Mouse (Mus musculus): Measurements from ENCODE around the gene Boll. TPM values are rescaled to one million over a fixed set of nuclear protein-coding genes. Genes with fewer than 3 reads are reported as not detected.
A peak's percentile ranks its signal among the peaks of the same experiment; 100 is the strongest.

Boll gene
- polyA plus RNA-seq, 1 experiment from 2014 or later = not detected

DNA sequence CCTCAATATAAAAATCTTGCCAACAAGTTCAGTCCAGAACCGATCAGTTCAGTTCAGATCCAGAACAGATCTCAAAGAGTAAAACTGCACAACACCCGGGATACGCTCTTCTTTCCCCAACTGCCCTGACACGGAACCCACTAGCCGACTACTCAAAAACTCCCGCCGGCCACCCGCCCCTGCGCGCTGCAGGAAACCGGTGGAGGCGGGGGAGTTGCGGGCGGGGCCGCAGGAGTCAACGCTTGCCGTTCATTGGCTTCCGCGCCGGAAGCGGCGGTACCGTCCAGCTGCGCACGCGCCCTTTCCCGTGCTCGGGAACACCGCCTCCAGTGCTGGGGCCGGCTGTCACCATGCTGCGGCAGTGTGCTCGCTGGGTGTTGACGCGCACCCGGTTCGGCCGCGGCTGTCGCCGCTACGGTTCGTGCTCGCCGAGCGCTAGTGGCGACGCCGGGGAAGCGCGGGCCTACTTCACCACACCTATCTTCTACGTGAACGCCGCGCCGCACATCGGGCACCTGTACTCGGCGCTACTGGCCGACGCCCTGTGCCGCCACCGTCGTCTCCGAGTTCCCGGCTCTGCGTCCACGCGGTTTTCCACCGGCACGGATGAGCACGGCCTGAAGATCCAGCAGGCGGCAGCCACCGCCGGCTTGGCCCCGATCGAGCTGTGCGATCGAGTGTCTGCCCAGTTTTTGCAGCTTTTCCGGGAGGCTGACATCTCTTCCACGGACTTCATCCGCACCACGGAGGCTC is 126.2 kb downstream of the Boll start, which contains the start of gene Mars2:
Gene Mars2 (plus strand): TSS at position 288 of the 753 bp plus-strand sequence.
- under 1% methylated on average over 82 of the region's 82 CpGs for WGBS
- ATAC-seq (replicated peaks) = peak; percentile 99
- H3K4me1 ChIP-seq = peaks cover 39% of the 10 kb centered on the region

DNA sequence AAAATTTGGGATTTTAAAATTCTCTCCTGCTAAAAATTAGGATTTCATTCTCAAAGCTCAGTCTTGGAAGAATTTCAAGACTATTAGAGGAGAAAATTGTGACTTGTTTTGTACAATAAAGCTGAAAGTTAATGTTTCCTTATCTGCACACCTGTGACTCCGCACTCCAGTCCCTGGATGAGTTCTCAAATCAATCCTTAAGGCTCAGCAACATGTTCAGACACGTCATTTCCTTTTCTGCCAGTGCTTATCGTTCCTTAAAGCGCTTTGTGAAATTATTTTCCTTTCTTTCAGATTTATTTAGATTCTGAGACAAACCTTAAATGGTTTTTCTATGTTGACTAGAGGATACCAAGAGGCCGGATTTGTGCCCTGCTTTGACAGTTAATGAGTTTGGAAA is 126.8 kb downstream of the Boll start:
- Histone ChIP-seq H3K4me1 (peaks cover 34% of the 10 kb centered on the region), H3K9me3 (no peaks in the 10 kb centered on the region), H3K4me2 (peak overlapping the region; percentile 81), H3K27ac (no peak overlapping the region), H3K27me3 (replicated peaks) (no peaks in the 10 kb centered on the region), H3K4me3 (peak overlapping the region; percentile 79), H3K36me3 (replicated peaks) (no peaks in the 10 kb centered on the region), H3K9ac (no peak overlapping the region)
- ATAC-seq (replicated peaks) = no peak
- 36% methylated on average over 5 of the region's 5 CpGs for WGBS

More for the DNA sequence above, 126.2 kb downstream of the Boll start, which contains the start of gene Mars2:
- peak within 1 kb of the TSS; percentile 79 for H3K4me3 ChIP-seq
- H3K36me3 ChIP-seq (replicated peaks) = no peaks in the 10 kb centered on the region
- H3K9ac ChIP-seq = peak within 1 kb of the TSS; percentile 64
- H3K27ac ChIP-seq = peak within 1 kb of the TSS; percentile 90
- no peaks in the 10 kb centered on the region for H3K9me3 ChIP-seq
- peak within 1 kb of the TSS; percentile 81 for H3K4me2 ChIP-seq
- no peaks in the 10 kb centered on the region for H3K27me3 ChIP-seq (replicated peaks)

DNA sequence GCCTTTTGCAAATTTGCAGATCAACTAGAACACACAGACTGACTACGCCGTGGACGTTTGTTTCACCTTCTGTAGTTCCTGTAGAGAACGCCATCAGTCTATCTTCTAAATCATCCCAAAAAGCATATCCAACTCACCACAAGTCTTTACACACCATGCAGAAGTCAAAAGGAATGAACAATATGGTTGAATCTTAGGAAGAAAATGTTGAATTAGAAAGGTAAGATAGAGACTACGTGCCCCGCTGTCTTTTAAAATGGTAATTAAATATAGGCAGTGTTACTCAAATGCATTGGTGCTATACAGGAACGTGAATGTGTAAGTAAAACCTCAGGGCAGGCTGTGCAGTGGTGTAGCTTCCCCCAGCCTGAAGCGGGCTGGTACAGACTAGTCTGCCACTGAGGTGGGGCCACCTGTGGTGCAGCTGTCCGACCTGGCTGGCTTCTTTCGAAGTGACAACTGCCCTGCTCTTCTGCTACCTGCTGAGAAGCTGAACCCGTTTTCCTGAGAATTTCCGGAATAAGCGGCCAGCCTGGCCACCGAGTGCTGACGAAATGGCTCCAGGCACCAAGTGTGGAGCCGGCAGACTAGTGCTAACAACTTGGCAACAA is 128.3 kb downstream of the Boll start:
- Histone ChIP-seq H3K36me3 (replicated peaks) (no peaks in the 10 kb centered on the region), H3K9ac (no peak overlapping the region), H3K9me3 (no peaks in the 10 kb centered on the region), H3K27me3 (replicated peaks) (no peaks in the 10 kb centered on the region), H3K27ac (no peak overlapping the region), H3K4me1 (peaks cover 19% of the 10 kb centered on the region), H3K4me3 (no peak overlapping the region), H3K4me2 (no peak overlapping the region)
- WGBS = 54% methylated on average over 16 of the region's 16 CpGs
- no peak for ATAC-seq (replicated peaks)

DNA sequence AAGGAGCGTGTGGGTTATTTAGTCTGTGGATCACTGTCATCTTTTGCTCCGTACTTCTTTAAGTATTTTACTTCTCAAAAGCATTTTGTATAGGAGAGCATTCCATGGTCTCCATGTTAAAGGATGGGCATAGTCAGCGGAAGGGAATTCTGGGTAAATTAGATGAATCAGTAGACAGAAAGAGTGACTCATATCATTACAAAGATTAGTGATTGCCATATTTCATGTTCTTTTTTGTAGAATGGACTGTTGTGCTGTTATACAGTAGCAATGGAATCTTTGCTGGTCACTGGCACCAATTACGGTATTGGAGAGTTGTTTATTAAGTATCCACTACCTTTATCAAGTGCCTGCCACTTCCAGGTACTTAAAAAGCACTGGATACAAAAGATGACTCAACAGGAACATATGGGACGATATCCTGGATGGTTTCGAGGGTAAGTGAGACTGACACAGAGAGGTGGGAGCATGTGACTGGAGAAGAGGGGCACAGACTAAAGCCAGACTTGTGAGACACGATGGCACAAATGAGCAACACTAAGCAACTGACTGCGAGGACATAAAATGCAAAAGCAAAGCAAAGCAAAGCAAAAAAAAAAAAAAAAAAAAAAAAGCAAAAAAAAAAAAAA is 134.9 kb downstream of the Boll start:
- Histone ChIP-seq H3K9ac (no peak overlapping the region), H3K4me2 (no peak overlapping the region), H3K36me3 (replicated peaks) (no peaks in the 10 kb centered on the region), H3K27ac (no peak overlapping the region), H3K9me3 (no peaks in the 10 kb centered on the region), H3K4me3 (no peak overlapping the region), H3K27me3 (replicated peaks) (no peaks in the 10 kb centered on the region), H3K4me1 (peaks cover 3% of the 10 kb centered on the region; the same call in 1 of the 2 replicates)
- WGBS = 92% methylated on average over 8 of the region's 8 CpGs
- no peak for ATAC-seq (replicated peaks)

DNA sequence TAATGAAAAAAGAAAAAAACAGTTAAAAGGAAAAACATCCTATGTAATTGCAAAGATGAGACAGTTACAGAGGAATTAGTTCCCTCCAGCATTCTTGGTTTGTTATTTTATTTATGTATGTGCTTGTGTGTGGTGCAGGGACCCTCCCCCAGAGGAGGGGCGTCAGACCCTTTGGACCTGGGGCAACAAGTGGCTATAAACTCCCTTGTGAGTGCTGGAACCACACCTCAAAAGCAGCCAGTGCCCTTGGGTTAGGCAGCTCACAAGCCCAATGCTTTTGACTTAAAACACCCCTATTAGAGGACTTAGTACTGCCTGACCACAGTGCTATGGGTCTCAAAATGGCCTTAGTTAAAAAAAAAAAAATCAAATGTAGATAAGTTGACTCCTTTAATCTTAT is 135.9 kb downstream of the Boll start:
- Histone ChIP-seq H3K9me3 (no peaks in the 10 kb centered on the region), H3K27me3 (replicated peaks) (no peaks in the 10 kb centered on the region), H3K9ac (no peak overlapping the region), H3K4me3 (no peak overlapping the region), H3K36me3 (replicated peaks) (no peaks in the 10 kb centered on the region), H3K4me1 (peaks cover 3% of the 10 kb centered on the region; the same call in 1 of the 2 replicates), H3K4me2 (no peak overlapping the region), H3K27ac (no peak overlapping the region)
- no peak for ATAC-seq (replicated peaks)
- 33% methylated on average over 1 of the region's 1 CpGs for WGBS

DNA sequence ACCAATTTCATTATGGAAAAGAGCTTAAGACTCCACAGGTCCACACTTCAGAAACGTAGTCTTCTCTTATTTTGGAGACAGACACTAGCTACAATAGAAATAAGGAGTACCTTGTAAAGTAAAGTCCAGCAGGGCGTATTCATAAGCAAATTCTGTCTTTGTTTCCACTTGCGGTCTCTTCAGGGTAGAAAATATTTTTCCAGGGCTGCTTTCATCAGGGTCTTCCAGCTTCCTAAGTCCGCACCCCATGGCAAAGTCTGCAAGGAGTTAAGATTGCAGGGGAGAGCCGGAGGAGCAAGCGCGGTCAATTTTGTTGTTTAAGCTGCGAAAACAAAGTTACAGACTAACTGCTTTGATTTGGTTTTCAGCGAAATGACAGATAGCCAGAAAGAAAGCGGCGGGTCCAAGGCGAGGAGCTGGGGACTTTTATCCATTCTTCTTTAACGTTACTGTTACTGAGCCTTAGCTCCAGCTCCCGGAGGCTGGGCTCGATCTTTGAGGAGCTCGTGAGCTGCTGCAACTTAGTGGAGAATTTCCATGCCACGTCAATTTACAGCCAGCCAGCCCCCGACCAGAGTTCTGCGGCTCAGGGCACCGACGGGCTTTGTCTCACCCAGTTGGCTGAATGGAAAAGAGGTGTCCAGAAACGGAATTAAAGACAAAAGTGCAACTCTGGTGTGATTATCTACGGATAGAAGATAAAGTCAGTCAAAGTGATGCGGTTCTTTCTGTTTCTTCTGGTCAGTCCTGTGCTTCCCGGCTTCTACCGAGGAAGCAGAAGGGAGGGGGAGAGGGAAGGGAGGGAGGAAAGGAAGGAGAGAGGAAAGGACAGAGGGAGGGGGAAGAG is 137.0 kb downstream of the Boll start, which contains the start of gene Rftn2:
Gene Rftn2 (minus strand): TSS at position 772 of the 847 bp plus-strand sequence.
- Histone ChIP-seq H3K4me2 (peak within 1 kb of the TSS; percentile 50), H3K9ac (peak within 1 kb of the TSS; percentile 11), H3K27ac (peak within 1 kb of the TSS; percentile 53; the same call in 1 of the 2 replicates)

DNA sequence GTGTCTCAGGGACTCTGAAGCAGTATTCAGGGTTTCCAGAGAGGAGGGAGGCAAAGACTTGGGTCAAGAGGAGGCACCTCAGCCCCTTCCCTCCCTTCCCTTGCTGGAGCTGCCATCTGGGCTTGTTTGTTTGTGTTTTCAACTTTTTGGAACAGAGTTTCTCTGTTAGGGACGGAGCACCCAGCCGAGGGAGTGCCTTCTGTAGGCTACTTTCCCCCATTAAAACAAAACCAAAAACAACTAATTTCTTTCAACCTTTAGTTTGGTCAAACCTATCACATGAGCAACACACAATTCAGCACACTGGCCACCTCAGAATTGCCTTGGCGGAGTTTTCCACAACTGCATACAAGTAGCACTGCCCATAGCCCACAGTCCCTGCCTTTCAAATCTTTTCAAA is 137.9 kb downstream of the Boll start:
- no peak for ATAC-seq (replicated peaks)
- peak overlapping the region; percentile 13 for H3K4me3 ChIP-seq
- no peaks in the 10 kb centered on the region for H3K9me3 ChIP-seq
- no peaks in the 10 kb centered on the region for H3K27me3 ChIP-seq (replicated peaks)
- H3K36me3 ChIP-seq (replicated peaks) = no peaks in the 10 kb centered on the region
- H3K27ac ChIP-seq = peak overlapping the region; percentile 10; the same call in 1 of the 2 replicates
- H3K4me1 ChIP-seq = peaks cover 3% of the 10 kb centered on the region; the same call in 1 of the 2 replicates
- H3K9ac ChIP-seq = no peak overlapping the region
- WGBS = 48% methylated on average over 3 of the region's 3 CpGs
- H3K4me2 ChIP-seq = peak overlapping the region; percentile 50

More for the DNA sequence above, 137.0 kb downstream of the Boll start, which contains the start of gene Rftn2:
- 0 out of 2 replicates have a peak, but pooled peaks have one; percentile 21 for ATAC-seq (replicated peaks)
- Histone ChIP-seq H3K9me3 (no peaks in the 10 kb centered on the region), H3K36me3 (replicated peaks) (no peaks in the 10 kb centered on the region), H3K4me3 (peak within 1 kb of the TSS; percentile 38), H3K27me3 (replicated peaks) (no peaks in the 10 kb centered on the region), H3K4me1 (peaks cover 3% of the 10 kb centered on the region; the same call in 1 of the 2 replicates)
- WGBS = 2% methylated on average over 26 of the region's 26 CpGs

DNA sequence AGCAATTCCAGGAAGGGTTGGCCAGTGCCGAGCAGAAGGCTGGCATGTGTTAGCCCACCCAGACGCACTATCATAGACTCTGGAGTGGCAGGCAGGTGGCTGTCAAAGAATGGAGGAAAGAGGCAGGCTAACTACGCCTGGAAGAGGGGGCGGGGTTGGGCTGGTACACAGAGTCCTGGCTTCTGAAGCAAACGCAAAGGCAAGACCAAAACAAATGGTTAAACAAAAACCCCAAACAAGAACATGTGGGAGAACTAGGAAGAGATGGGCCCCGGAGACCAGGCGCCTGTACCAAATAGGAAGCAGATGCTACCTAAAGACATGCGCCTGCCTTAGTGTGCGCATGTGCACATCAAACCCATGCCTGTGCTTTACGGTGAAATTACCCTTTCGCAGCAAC is 139.2 kb downstream of the Boll start:
- no peaks in the 10 kb centered on the region for H3K9me3 ChIP-seq
- H3K27ac ChIP-seq = no peak overlapping the region
- no peaks in the 10 kb centered on the region for H3K36me3 ChIP-seq (replicated peaks)
- peak overlapping the region; percentile 31 for H3K4me2 ChIP-seq
- WGBS = 61% methylated on average over 11 of the region's 11 CpGs
- no peaks in the 10 kb centered on the region for H3K27me3 ChIP-seq (replicated peaks)
- peaks cover 3% of the 10 kb centered on the region; the same call in 1 of the 2 replicates for H3K4me1 ChIP-seq
- peak overlapping the region; percentile 9; the same call in 1 of the 2 replicates for H3K4me3 ChIP-seq
- no peak overlapping the region for H3K9ac ChIP-seq
- ATAC-seq (replicated peaks) = peak; percentile 71; the same call in 1 of the 2 replicates

DNA sequence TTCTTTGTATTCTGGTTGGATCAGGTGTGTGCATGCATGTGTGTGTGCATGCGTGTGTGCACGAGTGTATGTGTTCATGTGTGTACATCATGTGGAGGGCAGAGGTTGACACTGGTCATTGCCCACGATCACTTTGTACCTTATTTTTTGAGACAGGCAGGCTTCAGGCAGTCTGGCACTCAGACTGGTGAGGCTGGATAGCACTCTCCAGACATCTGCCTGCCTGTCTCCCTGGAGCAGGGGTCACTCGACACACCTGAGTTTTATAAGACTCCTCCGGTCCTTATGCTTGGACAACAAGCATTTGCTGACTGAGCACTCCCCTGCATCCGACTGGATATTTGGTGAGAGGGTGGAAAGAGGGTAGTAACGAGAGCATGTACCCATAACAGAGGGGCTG is 140.2 kb downstream of the Boll start:
- Histone ChIP-seq H3K27me3 (replicated peaks) (no peaks in the 10 kb centered on the region), H3K9ac (no peak overlapping the region), H3K4me2 (no peak overlapping the region), H3K4me3 (no peak overlapping the region), H3K4me1 (peaks cover 3% of the 10 kb centered on the region; the same call in 1 of the 2 replicates), H3K9me3 (no peaks in the 10 kb centered on the region), H3K27ac (no peak overlapping the region), H3K36me3 (replicated peaks) (no peaks in the 10 kb centered on the region)
- WGBS = 87% methylated on average over 7 of the region's 7 CpGs
- ATAC-seq (replicated peaks) = no peak

DNA sequence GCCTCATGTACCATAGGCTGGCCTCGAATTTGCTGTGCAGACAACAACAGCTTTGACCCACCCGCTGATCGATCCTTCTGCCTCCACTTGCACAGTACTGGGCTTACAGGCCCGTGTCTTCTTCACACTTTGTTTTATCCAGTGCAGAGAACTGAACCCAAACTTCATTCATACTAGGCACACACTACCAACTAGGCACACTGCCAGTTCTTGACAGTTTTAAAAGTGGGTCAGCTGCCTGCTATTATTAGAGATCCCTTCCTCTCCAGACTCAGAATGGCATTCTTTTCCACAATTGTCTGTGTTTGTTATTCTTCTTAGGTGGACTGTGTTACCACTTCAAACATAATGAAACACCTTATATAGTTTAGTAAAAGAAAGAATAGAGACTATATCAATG is 141.9 kb downstream of the Boll start:
- Histone ChIP-seq H3K4me3 (no peak overlapping the region), H3K9ac (no peak overlapping the region), H3K27ac (no peak overlapping the region), H3K4me2 (no peak overlapping the region), H3K4me1 (peaks cover 1% of the 10 kb centered on the region; the same call in 1 of the 2 replicates), H3K36me3 (replicated peaks) (no peaks in the 10 kb centered on the region), H3K9me3 (no peaks in the 10 kb centered on the region), H3K27me3 (replicated peaks) (no peaks in the 10 kb centered on the region)
- no peak for ATAC-seq (replicated peaks)
- WGBS = 48% methylated on average over 4 of the region's 4 CpGs

DNA sequence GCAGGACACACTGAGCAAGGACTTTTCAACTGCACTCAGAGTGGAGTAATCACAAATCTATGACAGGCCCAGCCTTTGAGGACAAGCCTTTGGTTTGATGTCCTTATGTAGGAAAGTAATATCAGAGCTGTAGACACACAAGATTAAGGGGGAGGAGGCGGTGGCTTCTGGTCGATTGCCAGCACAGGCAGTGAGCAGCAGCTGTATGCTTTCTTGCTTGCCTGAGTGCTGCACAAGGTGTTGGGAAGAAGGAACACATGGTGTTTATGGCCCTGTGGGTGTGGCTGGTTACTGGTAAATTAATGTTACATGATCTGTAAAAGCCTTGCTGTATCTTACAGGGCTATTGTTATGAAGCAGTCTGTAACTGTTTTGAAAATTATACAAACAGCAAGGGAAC is 146.1 kb downstream of the Boll start:
- H3K4me2 ChIP-seq = no peak overlapping the region
- no peak overlapping the region for H3K4me3 ChIP-seq
- ATAC-seq (replicated peaks) = no peak

More for the DNA sequence above, 146.1 kb downstream of the Boll start:
- Histone ChIP-seq H3K36me3 (replicated peaks) (no peaks in the 10 kb centered on the region), H3K9ac (no peak overlapping the region), H3K27me3 (replicated peaks) (no peaks in the 10 kb centered on the region), H3K27ac (no peak overlapping the region), H3K9me3 (no peaks in the 10 kb centered on the region), H3K4me1 (no peaks in the 10 kb centered on the region)
- 76% methylated on average over 2 of the region's 2 CpGs for WGBS
